In genomic region chr7:126780971-126781635, GRCm38 (mm10) we compare ENCODE assay signal across 9 mouse cellular contexts. TPM values are rescaled to one million over a fixed set of nuclear protein-coding genes. Genes with fewer than 3 reads are reported as not detected.
DNase-seq lines count a peak whose midpoint lies in the region; ATAC-seq and TF ChIP-seq lines count a peak whose summit lies in the region.
"Had no signal": no experiment of that assay in that cellular context is flagged by ENCODE, and none has a peak within 500 bp of the region (broad histone marks: within the 10 kb centered on the region; RNA-seq: fewer than 3 reads in every experiment).

Gene Tbx6 (plus strand): TSS chr7:126781483.

- TF ChIP-seq EP300 in lung, postnatal 0 days (IDR thresholded peaks at IDR 0.05): no peak

- H3K9me3 ChIP-seq in kidney, embryonic 16.5 days (ENCODE audit: low read length): no peaks in the 10 kb centered on the region
- H3K9me3 ChIP-seq in hindbrain, embryonic 10.5 days: no peaks in the 10 kb centered on the region
- no peaks in the 10 kb centered on the region for H3K9me3 ChIP-seq in lung, postnatal 0 days (ENCODE audit: low read length)

- no peak for TF ChIP-seq CTCF in cortical plate, adult 2 months (IDR thresholded peaks at IDR 0.05; ENCODE audit: extremely low read depth, insufficient read depth, low read length)
- no peak for TF ChIP-seq CTCF in lung, postnatal 0 days (IDR thresholded peaks at IDR 0.05)

- H3K36me3 ChIP-seq in kidney, embryonic 16.5 days (ENCODE audit: insufficient read depth, low read length): peaks cover 27% of the 10 kb centered on the region
- peaks cover 35% of the 10 kb centered on the region for H3K36me3 ChIP-seq in hindbrain, embryonic 10.5 days
- peaks cover 11% of the 10 kb centered on the region for H3K36me3 ChIP-seq in lung, postnatal 0 days (ENCODE audit: insufficient read depth, low read length)

- DNase-seq in kidney, adult 9 months: no peak
- no peak for DNase-seq in hindbrain, embryonic 10.5 days (ENCODE audit: low spot score)
- DNase-seq in lung, postnatal 0 days (ENCODE audit: low spot score): no peak
- DNase-seq in right cerebral cortex, adult 2 months (ENCODE audit: low spot score in 2 of 2): no peak
- DNase-seq in spleen, postnatal 36 days (ENCODE audit: low spot score in 2 of 2): no peak

- H3K27ac ChIP-seq in kidney, embryonic 16.5 days (ENCODE audit: low read length): peak within 1 kb of the TSS; percentile 56
- H3K27ac ChIP-seq in cortical plate, adult 2 months (ENCODE audit: insufficient read depth, low read length): no peak within 1 kb of the TSS
- peak within 1 kb of the TSS; percentile 87 for H3K27ac ChIP-seq in hindbrain, embryonic 10.5 days
- H3K27ac ChIP-seq in lung, postnatal 0 days (ENCODE audit: low read length): no peak within 1 kb of the TSS

- H3K9ac ChIP-seq in kidney, embryonic 16.5 days (replicated peaks; ENCODE audit: low read length): peak within 1 kb of the TSS; percentile 66
- 0 out of 2 replicates have a peak within 1 kb of the TSS, but pooled peaks have one; percentile 16 for H3K9ac ChIP-seq in lung, postnatal 0 days (replicated peaks; ENCODE audit: low read depth)

- WGBS in kidney, embryonic 16.5 days: 3% methylated on average over 22 of the region's 22 CpGs
- 7% methylated on average over 22 of the region's 22 CpGs for WGBS in hindbrain, embryonic 10.5 days
- WGBS in lung, postnatal 0 days: 11% methylated on average over 22 of the region's 22 CpGs

- TF ChIP-seq POLR2A in cortical plate, adult 2 months (IDR thresholded peaks at IDR 0.05; ENCODE audit: extremely low read depth, insufficient read depth, low read length): no peak

- peak within 1 kb of the TSS; percentile 42 for H3K4me3 ChIP-seq in kidney, embryonic 16.5 days (ENCODE audit: low read length)
- peak within 1 kb of the TSS; percentile 6; the same call in 1 of the 2 replicates for H3K4me3 ChIP-seq in cortical plate, adult 2 months (ENCODE audit: insufficient read depth, low read length)
- peak within 1 kb of the TSS; percentile 57 for H3K4me3 ChIP-seq in hindbrain, embryonic 10.5 days
- H3K4me3 ChIP-seq in lung, postnatal 0 days (ENCODE audit: low read depth, low read length): peak within 1 kb of the TSS; percentile 28

- no peaks in the 10 kb centered on the region for H3K27me3 ChIP-seq in kidney, embryonic 16.5 days (ENCODE audit: insufficient read depth, low read length)
- no peaks in the 10 kb centered on the region for H3K27me3 ChIP-seq in hindbrain, embryonic 10.5 days (ENCODE audit: insufficient read depth, poor library complexity, severe bottlenecking)
- no peaks in the 10 kb centered on the region for H3K27me3 ChIP-seq in lung, postnatal 0 days (replicated peaks; ENCODE audit: insufficient read depth, low read length)
- H3K27me3 ChIP-seq: Patski had no signal

- H3K4me1 ChIP-seq in kidney, embryonic 16.5 days (ENCODE audit: insufficient read depth, low read length): peaks cover 38% of the 10 kb centered on the region
- peaks cover 2% of the 10 kb centered on the region; the same call in 1 of the 2 replicates for H3K4me1 ChIP-seq in cortical plate, adult 2 months (ENCODE audit: control insufficient read depth, insufficient read depth, low read length)
- peaks cover 61% of the 10 kb centered on the region for H3K4me1 ChIP-seq in hindbrain, embryonic 10.5 days (replicated peaks)
- H3K4me1 ChIP-seq in lung, postnatal 0 days (ENCODE audit: insufficient read depth, low read depth, low read length): peaks cover 26% of the 10 kb centered on the region

- ATAC-seq in kidney, embryonic 16.5 days (ENCODE audit: low FRiP score, low TSS enrichment): 0 out of 2 replicates have a peak, but pooled peaks have one; percentile 5
- ATAC-seq in lung, postnatal 0 days: no peak
- no peak for ATAC-seq in megakaryocyte-erythroid progenitor cell, adult 5-6 weeks (replicated peaks; ENCODE audit: low FRiP score, low TSS enrichment, poor library complexity, severe bottlenecking)
- ATAC-seq: Patski had no signal

- H3K4me2 ChIP-seq in kidney, embryonic 16.5 days (replicated peaks; ENCODE audit: low read depth, low read length): peak within 1 kb of the TSS; percentile 84
- peak within 1 kb of the TSS; percentile 72 for H3K4me2 ChIP-seq in lung, postnatal 0 days (replicated peaks; ENCODE audit: low read depth, low read length)

RNA-seq across cellular contexts. Expression of gene Tbx6, which starts in this region (rescaled TPM):
- 0.29 and 0.78 TPM in 2 replicates for polyA plus RNA-seq in kidney, embryonic 16.5 days (2015; fragmentation: Nextera tagmentation; extraction: Ambion mirVana)
- polyA plus RNA-seq in cortical plate, adult 2 months (2012; rRNA removed): 1.4 and 1.6 TPM in 2 replicates
- polyA plus RNA-seq in hindbrain, embryonic 10.5 days (2016; fragmentation: Nextera tagmentation; extraction: Ambion mirVana): 0.22 and 0.47 TPM in 2 replicates
- 0.56 and 0.74 TPM in 2 replicates for polyA plus RNA-seq in lung, postnatal 0 days (2015; fragmentation: Nextera tagmentation; extraction: Ambion mirVana)
- 0.69 and 3.1 TPM in 2 replicates for total RNA-seq in megakaryocyte-erythroid progenitor cell, adult 5-6 weeks (2014; fragmentation: Nextera tagmentation)
- not detected in 2 replicates for total RNA-seq in megakaryocyte-erythroid progenitor cell, adult 5-6 weeks (2017)

Comparison
In these comparisons a context has a peak if more than half of its experiments do, and no peak if none do; other contexts are left out.
1. Peak in ATAC-seq, H3K4me3 ChIP-seq, H3K27ac ChIP-seq, H3K9ac ChIP-seq and H3K4me2 ChIP-seq in kidney, embryonic 16.5 days; RNA of the gene not detected or under 1 TPM.
2. H3K4me3 ChIP-seq: peak in every context shown above with its lines; median percentile 57 in hindbrain, embryonic 10.5 days; 42 in kidney, embryonic 16.5 days; 28 in lung, postnatal 0 days; 6 in cortical plate, adult 2 months.